Mouse (Mus musculus): ENCODE measurements around the gene Gm45623.

Gm45623 gene

GRCm38 (mm10) chr13:56707111-56707510, 46.5 kb downstream of the Gm45623 start:
- in situ Hi-C loops (cut with MboI; ENCODE audit: low pct_unique_long_range_greater_than_20kb in 1 of 2, low sequenced_read_pairs in 2 of 2, unreplicated experiment in 1 of 2), result no loop called here

DNA sequence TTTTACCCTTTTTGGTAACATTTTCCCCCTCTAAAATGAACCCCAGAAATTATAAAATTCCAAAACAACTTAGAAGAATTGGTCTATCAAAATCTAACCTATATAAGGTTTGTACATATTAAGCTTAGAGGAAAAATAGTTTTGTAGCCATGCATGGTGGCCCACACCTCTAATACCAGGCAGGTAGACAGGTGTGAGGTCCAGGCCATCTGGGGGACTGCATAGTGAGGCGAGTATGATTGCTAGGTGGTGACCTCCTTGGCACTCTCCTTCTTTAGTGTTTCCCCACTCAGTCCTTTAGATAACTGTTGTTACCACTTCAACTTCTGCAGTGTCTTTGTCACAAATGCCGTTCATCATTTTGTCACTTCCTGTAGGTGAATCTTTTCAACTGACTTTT, 49.0 kb downstream of the Gm45623 start:
- in situ Hi-C loops (cut with MboI; ENCODE audit: low pct_unique_long_range_greater_than_20kb in 1 of 2, low sequenced_read_pairs in 2 of 2, unreplicated experiment in 1 of 2), result no loop called here

- in situ Hi-C loops (cut with MboI; ENCODE audit: low pct_unique_long_range_greater_than_20kb in 1 of 2, low sequenced_read_pairs in 2 of 2, unreplicated experiment in 1 of 2), result no loop called here
Observed at GRCm38 (mm10) chr13:56703871-56704321, 49.7 kb downstream of the Gm45623 start.

GRCm38 (mm10) chr13:56703222-56703870, 50.3 kb downstream of the Gm45623 start:
- in situ Hi-C loops (cut with MboI; ENCODE audit: low pct_unique_long_range_greater_than_20kb in 1 of 2, low sequenced_read_pairs in 2 of 2, unreplicated experiment in 1 of 2), result no loop called here

DNA sequence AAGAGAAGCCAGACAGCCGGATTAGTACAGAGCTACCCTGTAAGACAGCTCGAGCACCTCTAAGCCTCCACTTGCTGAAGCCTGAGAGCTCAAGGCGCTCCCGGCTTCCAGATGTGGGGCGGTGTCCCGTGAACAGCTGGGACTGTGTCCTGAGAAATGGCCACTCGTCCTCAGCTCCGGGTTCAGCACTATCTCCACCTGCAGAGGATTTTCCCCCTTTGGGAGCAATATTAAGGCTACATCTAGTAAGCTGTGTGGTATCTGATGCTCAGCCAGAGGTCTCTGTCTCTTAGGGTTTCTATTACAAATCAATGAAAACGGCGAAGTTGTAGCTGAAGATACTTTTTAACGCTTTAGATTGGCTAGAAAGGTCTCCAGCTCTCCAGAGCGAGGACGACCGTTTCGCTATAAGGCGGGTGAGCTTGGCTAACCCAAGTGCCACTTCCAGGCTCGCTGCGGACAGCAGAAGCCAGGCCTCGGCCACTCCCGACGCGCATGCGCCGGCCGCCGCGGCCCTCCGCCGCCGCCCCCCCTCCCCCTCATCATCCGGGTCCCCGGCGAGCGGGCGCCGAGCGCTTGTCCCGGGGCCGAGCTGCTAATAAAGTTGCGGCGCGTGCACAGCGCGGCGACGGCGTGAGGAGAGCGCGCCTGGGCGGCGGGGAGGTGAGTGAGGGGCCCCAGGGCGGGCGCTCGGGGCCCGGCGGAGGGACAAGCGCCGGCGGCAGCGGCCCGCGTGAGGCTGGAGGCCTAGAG, 51.0 kb downstream of the Gm45623 start, which contains the start of gene Smad5:
Gene Smad5, plus strand, starts transcription at position 542 of the 753 bp plus-strand sequence.
- in situ Hi-C loops (cut with MboI; ENCODE audit: low pct_unique_long_range_greater_than_20kb in 1 of 2, low sequenced_read_pairs in 2 of 2, unreplicated experiment in 1 of 2), result no loop called here
